Mouse (Mus musculus) kidney, adult 2 months (tissue): Measurements from ENCODE around the gene Tox3. TPM values are rescaled to one million over a fixed set of nuclear protein-coding genes. Genes with fewer than 3 reads are reported as not detected.

Source experiments
- DNase-seq: peaks from one replicate; pipeline ENCODE4 v3.0.0; 2021
- H3K27ac ChIP-seq: fragments of 200-500 bp; 2 replicates; pipeline ENCODE4 v1.5.1; 2012; ENCODE audit warnings: low read depth, low read length, control low read depth, inconsistent platforms; ENCODE audit not compliant: insufficient read depth
- H3K27me3 ChIP-seq: fragments of 200-500 bp; replicated peaks from 2 replicates; pipeline ENCODE4 v1.6.1; 2012; ENCODE audit warnings: mild to moderate bottlenecking, moderate library complexity, low read length, inconsistent platforms; ENCODE audit not compliant: control insufficient read depth, insufficient read depth
- H3K36me3 ChIP-seq: fragments of 200-500 bp; 2 replicates; pipeline ENCODE4 v1.6.1; 2012; ENCODE audit warnings: mild to moderate bottlenecking, moderate library complexity, low read length, inconsistent platforms; ENCODE audit not compliant: control insufficient read depth, insufficient read depth
- H3K4me1 ChIP-seq: fragments of 200-500 bp; 2 replicates; pipeline ENCODE4 v1.6.1; 2011; ENCODE audit warnings: low read length; ENCODE audit not compliant: control insufficient read depth, insufficient read depth
- H3K4me3 ChIP-seq: fragments of 200-500 bp; 2 replicates; pipeline ENCODE4 v1.5.1; 2011; ENCODE audit warnings: mild to moderate bottlenecking, low read depth, low read length, control low read depth; ENCODE audit not compliant: insufficient read depth
- CTCF ChIP-seq: fragments of 200-500 bp; conservative IDR thresholded peaks from 2 replicates; pipeline ENCODE4 v1.5.1; 2011; ENCODE audit warnings: low read depth, mild to moderate bottlenecking, control low read depth, low read length, moderate library complexity, mixed read lengths; ENCODE audit not compliant: insufficient read depth, insufficient read length
- POLR2A ChIP-seq: fragments of 200-500 bp; IDR thresholded peaks from one replicate; pipeline ENCODE4 v1.6.1; 2011; ENCODE audit warnings: low read depth, low read length, control low read depth
- WGBS: fragments of 180-500 bp; shearing (Covaris S2); methylation state at CpG from one replicate; pipeline ENCODE4 v1.1.7; 2018; 5-methylcytosine and 5-hydroxymethylcytosine counted together
- polyA plus RNA-seq: library from polyadenylated mRNA; depleted of rRNA; stranded (reverse); fragments of >200 nt; gene quantifications from 2 replicates; pipeline ENCODE4 v1.2.3, GENCODE M21; 2012

Tox3 gene
- polyA plus RNA-seq, 1 experiment, result 8.9 TPM

GRCm38 (mm10) chr8:90322701-90323439 lies 25.3 kb downstream of the Tox3 start:
- no peaks in the 10 kb centered on the region for H3K27me3 ChIP-seq
- H3K36me3 ChIP-seq, result no peaks in the 10 kb centered on the region
- no peaks in the 10 kb centered on the region for H3K4me1 ChIP-seq
- no peak overlapping the region for H3K27ac ChIP-seq
- TF ChIP-seq POLR2A (no peak), CTCF (no peak)
- WGBS, result 84% methylated on average over 8 of the region's 8 CpGs
- no peak for DNase-seq
- H3K4me3 ChIP-seq, result no peak overlapping the region

- Histone ChIP-seq H3K27ac (no peak overlapping the region), H3K27me3 (no peaks in the 10 kb centered on the region), H3K36me3 (no peaks in the 10 kb centered on the region), H3K4me3 (no peak overlapping the region), H3K4me1 (no peaks in the 10 kb centered on the region)
- no peak for DNase-seq
- whole genome bisulfite sequencing, result 91% methylated on average over 1 of the region's 1 CpGs
- TF ChIP-seq POLR2A (no peak), CTCF (no peak)
These were observed 26.9 kb downstream of the Tox3 start for GRCm38 (mm10) chr8:90321255-90321654.

GRCm38 (mm10) chr8:90314312-90314711 lies 33.8 kb downstream of the Tox3 start:
- Histone ChIP-seq H3K4me3 (no peak overlapping the region), H3K27ac (no peak overlapping the region), H3K4me1 (no peaks in the 10 kb centered on the region), H3K27me3 (no peaks in the 10 kb centered on the region), H3K36me3 (no peaks in the 10 kb centered on the region)
- 81% methylated on average over 7 of the region's 7 CpGs for WGBS
- DNase-seq, result no peak
- TF ChIP-seq CTCF (no peak), POLR2A (no peak)

GRCm38 (mm10) chr8:90302951-90303350 lies 45.2 kb downstream of the Tox3 start:
- WGBS, result 74% methylated on average over 12 of the region's 12 CpGs

GRCm38 (mm10) chr8:90302252-90302651 lies 45.9 kb downstream of the Tox3 start:
- Histone ChIP-seq H3K4me3 (no peak overlapping the region), H3K4me1 (no peaks in the 10 kb centered on the region), H3K27ac (no peak overlapping the region), H3K36me3 (no peaks in the 10 kb centered on the region), H3K27me3 (no peaks in the 10 kb centered on the region)
- WGBS, result 34% methylated on average over 5 of the region's 5 CpGs
- TF ChIP-seq CTCF (no peak), POLR2A (no peak)
- peak; percentile 21 for DNase-seq

More at GRCm38 (mm10) chr8:90302951-90303350, 45.2 kb downstream of the Tox3 start:
- TF ChIP-seq CTCF (no peak), POLR2A (no peak)
- H3K27me3 ChIP-seq, result no peaks in the 10 kb centered on the region
- no peaks in the 10 kb centered on the region for H3K4me1 ChIP-seq
- no peak overlapping the region for H3K4me3 ChIP-seq
- no peak overlapping the region for H3K27ac ChIP-seq
- no peak for DNase-seq
- no peaks in the 10 kb centered on the region for H3K36me3 ChIP-seq

GRCm38 (mm10) chr8:90301543-90301942 lies 46.6 kb downstream of the Tox3 start:
- H3K36me3 ChIP-seq, result no peaks in the 10 kb centered on the region
- H3K4me3 ChIP-seq, result no peak overlapping the region
- WGBS, result 71% methylated on average over 5 of the region's 5 CpGs
- no peak overlapping the region for H3K27ac ChIP-seq
- H3K4me1 ChIP-seq, result no peaks in the 10 kb centered on the region
- DNase-seq, result no peak
- H3K27me3 ChIP-seq, result no peaks in the 10 kb centered on the region
- TF ChIP-seq POLR2A (no peak), CTCF (no peak)

GRCm38 (mm10) chr8:90300973-90301372 lies 47.2 kb downstream of the Tox3 start:
- WGBS, result 84% methylated on average over 2 of the region's 2 CpGs
- TF ChIP-seq CTCF (no peak), POLR2A (no peak)
- no peaks in the 10 kb centered on the region for H3K27me3 ChIP-seq
- DNase-seq, result no peak
- no peak overlapping the region for H3K27ac ChIP-seq
- no peaks in the 10 kb centered on the region for H3K4me1 ChIP-seq
- H3K4me3 ChIP-seq, result no peak overlapping the region
- no peaks in the 10 kb centered on the region for H3K36me3 ChIP-seq
